Mouse (Mus musculus) liver, embryonic 12.5 days (tissue): ENCODE measurements around the gene Fbxl16. TPM values are rescaled to one million over a fixed set of nuclear protein-coding genes. Genes with fewer than 3 reads are reported as not detected.

Experiments used
- ATAC-seq: fragments of 200-750 bp; cut with Nextera tagmentation; 2 replicates; pipeline ENCODE4 v1.8.0; 2017; ENCODE audit warnings: moderate number of reproducible peaks, mild to moderate bottlenecking, moderate library complexity
- H3K27ac ChIP-seq: fragments of 300-500 bp; sonication (generic); 2 replicates; pipeline ENCODE4 v1.5.1; 2016; ENCODE audit warnings: mild to moderate bottlenecking
- H3K27me3 ChIP-seq: fragments of 300-500 bp; sonication (generic); replicated peaks from 2 replicates; pipeline ENCODE4 v1.6.1; 2016; ENCODE audit warnings: mild to moderate bottlenecking, moderate library complexity
- H3K36me3 ChIP-seq: fragments of 300-500 bp; sonication (generic); 2 replicates; pipeline ENCODE4 v1.6.1; 2016; ENCODE audit warnings: mild to moderate bottlenecking, moderate library complexity
- H3K4me1 ChIP-seq: fragments of 300-500 bp; sonication (generic); 2 replicates; pipeline ENCODE4 v1.6.1; 2016
- H3K4me2 ChIP-seq: fragments of 300-500 bp; sonication (generic); 2 replicates; pipeline ENCODE4 v1.6.1; 2016; ENCODE audit warnings: mild to moderate bottlenecking, moderate library complexity
- H3K4me3 ChIP-seq: fragments of 300-500 bp; sonication (generic); 2 replicates; pipeline ENCODE4 v1.5.1; 2016; ENCODE audit warnings: mild to moderate bottlenecking, moderate library complexity
- H3K9ac ChIP-seq: fragments of 300-500 bp; sonication (generic); 2 replicates; pipeline ENCODE4 v1.6.1; 2016; ENCODE audit warnings: mild to moderate bottlenecking, moderate library complexity
- H3K9me3 ChIP-seq: fragments of 300-500 bp; sonication (generic); replicated peaks from 2 replicates; pipeline ENCODE4 v1.6.1; 2016; ENCODE audit warnings: mild to moderate bottlenecking, moderate library complexity
- WGBS: fragments of 180-500 bp; shearing (Covaris S2); methylation state at CpG from one replicate; pipeline ENCODE4 v1.1.7; 2016; ENCODE audit not compliant: insufficient replicate concordance; 5-methylcytosine and 5-hydroxymethylcytosine counted together
- polyA plus RNA-seq: library from polyadenylated mRNA; unstranded; fragments of >200 nt; fragmentation: Nextera tagmentation; extraction: Ambion mirVana; gene quantifications from 2 replicates; pipeline ENCODE4 v1.2.1, GENCODE M21; 2016

Fbxl16 gene
- polyA plus RNA-seq, 1 experiment from 2014 or later = 0.18 TPM

- no peaks in the 10 kb centered on the region for H3K27me3 ChIP-seq
- H3K4me1 ChIP-seq = peaks cover 16% of the 10 kb centered on the region
- H3K9me3 ChIP-seq = no peaks in the 10 kb centered on the region
- H3K36me3 ChIP-seq = peaks cover 64% of the 10 kb centered on the region
- 79% methylated on average over 15 of the region's 15 CpGs for WGBS
- no peak for ATAC-seq
- no peak overlapping the region for H3K27ac ChIP-seq
- peak overlapping the region; percentile 73; the same call in 1 of the 2 replicates for H3K4me3 ChIP-seq
- peak overlapping the region; percentile 87 for H3K4me2 ChIP-seq
- peak overlapping the region; percentile 72; the same call in 1 of the 2 replicates for H3K9ac ChIP-seq
Measured at GRCm38 (mm10) chr17:25783861-25784574, 24.9 kb upstream of the Fbxl16 start.

- Histone ChIP-seq H3K36me3 (peaks cover 63% of the 10 kb centered on the region), H3K9me3 (no peaks in the 10 kb centered on the region), H3K27me3 (no peaks in the 10 kb centered on the region), H3K4me3 (peak within 1 kb of the TSS; percentile 73), H3K4me1 (peaks cover 16% of the 10 kb centered on the region), H3K27ac (peak within 1 kb of the TSS; percentile 69), H3K4me2 (peak within 1 kb of the TSS; percentile 87), H3K9ac (peak within 1 kb of the TSS; percentile 72)
- WGBS = under 1% methylated on average over 23 of the region's 23 CpGs
- ATAC-seq = peak; percentile 83
Measured at GRCm38 (mm10) chr17:25785281-25785745, 23.6 kb upstream of the Fbxl16 start, which contains the start of gene Haghl. Gene Haghl (minus strand): TSS chr17:25785673.

GRCm38 (mm10) chr17:25786280-25786679 lies 22.6 kb upstream of the Fbxl16 start, which contains the start of gene Ccdc78:
Gene Ccdc78 (plus strand): TSS chr17:25786580.
- H3K4me1 ChIP-seq = peaks cover 25% of the 10 kb centered on the region
- peak within 1 kb of the TSS; percentile 73 for H3K4me3 ChIP-seq
- no peaks in the 10 kb centered on the region for H3K9me3 ChIP-seq
- WGBS = 80% methylated on average over 3 of the region's 3 CpGs
- H3K27me3 ChIP-seq = no peaks in the 10 kb centered on the region
- H3K27ac ChIP-seq = peak within 1 kb of the TSS; percentile 69
- H3K4me2 ChIP-seq = peak within 1 kb of the TSS; percentile 87
- peaks cover 59% of the 10 kb centered on the region for H3K36me3 ChIP-seq
- ATAC-seq = no peak
- H3K9ac ChIP-seq = peak within 1 kb of the TSS; percentile 72

GRCm38 (mm10) chr17:25786781-25787504 lies 21.9 kb upstream of the Fbxl16 start:
- Histone ChIP-seq H3K4me1 (peaks cover 31% of the 10 kb centered on the region), H3K4me2 (no peak overlapping the region), H3K9ac (no peak overlapping the region), H3K27ac (no peak overlapping the region), H3K9me3 (no peaks in the 10 kb centered on the region), H3K27me3 (no peaks in the 10 kb centered on the region), H3K36me3 (peaks cover 53% of the 10 kb centered on the region), H3K4me3 (no peak overlapping the region)
- 84% methylated on average over 9 of the region's 9 CpGs for WGBS
- no peak for ATAC-seq

GRCm38 (mm10) chr17:25791320-25791842 lies 17.5 kb upstream of the Fbxl16 start:
- Histone ChIP-seq H3K4me3 (peak overlapping the region; percentile 81), H3K27me3 (no peaks in the 10 kb centered on the region), H3K4me1 (peaks cover 53% of the 10 kb centered on the region), H3K9me3 (no peaks in the 10 kb centered on the region), H3K4me2 (peak overlapping the region; percentile 80), H3K9ac (peak overlapping the region; percentile 79), H3K27ac (peak overlapping the region; percentile 93), H3K36me3 (peaks cover 44% of the 10 kb centered on the region)
- peak; percentile 24 for ATAC-seq
- WGBS = 29% methylated on average over 19 of the region's 19 CpGs

- H3K27ac ChIP-seq = peak overlapping the region; percentile 93
- H3K4me2 ChIP-seq = peak overlapping the region; percentile 80
- peaks cover 44% of the 10 kb centered on the region for H3K36me3 ChIP-seq
- no peaks in the 10 kb centered on the region for H3K27me3 ChIP-seq
- WGBS = under 1% methylated on average over 45 of the region's 45 CpGs
- H3K4me3 ChIP-seq = peak overlapping the region; percentile 81
- peak; percentile 72 for ATAC-seq
- H3K9ac ChIP-seq = peak overlapping the region; percentile 79
- H3K4me1 ChIP-seq = peaks cover 56% of the 10 kb centered on the region
- H3K9me3 ChIP-seq = no peaks in the 10 kb centered on the region
Measured at GRCm38 (mm10) chr17:25791843-25792527, 16.9 kb upstream of the Fbxl16 start.

GRCm38 (mm10) chr17:25792615-25793014 lies 16.3 kb upstream of the Fbxl16 start, which contains the start of gene Fam173a:
Gene Fam173a (minus strand): TSS chr17:25792901.
- Histone ChIP-seq H3K9ac (peak within 1 kb of the TSS; percentile 79), H3K27me3 (no peaks in the 10 kb centered on the region), H3K9me3 (no peaks in the 10 kb centered on the region), H3K27ac (peak within 1 kb of the TSS; percentile 93), H3K4me3 (peak within 1 kb of the TSS; percentile 81), H3K36me3 (peaks cover 41% of the 10 kb centered on the region), H3K4me1 (peaks cover 62% of the 10 kb centered on the region), H3K4me2 (peak within 1 kb of the TSS; percentile 80)
- WGBS = under 1% methylated on average over 14 of the region's 14 CpGs
- peak; percentile 48 for ATAC-seq

- Histone ChIP-seq H3K9me3 (no peaks in the 10 kb centered on the region), H3K9ac (no peak overlapping the region), H3K27ac (no peak overlapping the region), H3K4me3 (no peak overlapping the region), H3K36me3 (peaks cover 27% of the 10 kb centered on the region), H3K27me3 (no peaks in the 10 kb centered on the region), H3K4me1 (peaks cover 63% of the 10 kb centered on the region), H3K4me2 (no peak overlapping the region)
- ATAC-seq = no peak
- 77% methylated on average over 13 of the region's 13 CpGs for WGBS
Measured at GRCm38 (mm10) chr17:25794197-25794596, 14.7 kb upstream of the Fbxl16 start.

GRCm38 (mm10) chr17:25794998-25795397 lies 13.9 kb upstream of the Fbxl16 start:
- Histone ChIP-seq H3K27ac (no peak overlapping the region), H3K27me3 (no peaks in the 10 kb centered on the region), H3K9ac (no peak overlapping the region), H3K4me1 (peaks cover 63% of the 10 kb centered on the region), H3K9me3 (no peaks in the 10 kb centered on the region), H3K4me2 (peak overlapping the region; percentile 95; the same call in 1 of the 2 replicates), H3K36me3 (peaks cover 19% of the 10 kb centered on the region), H3K4me3 (no peak overlapping the region)
- ATAC-seq = no peak
- WGBS = 83% methylated on average over 17 of the region's 17 CpGs

GRCm38 (mm10) chr17:25795609-25796092 lies 13.2 kb upstream of the Fbxl16 start, which contains the start of gene AC134908.4:
Gene AC134908.4 (minus strand): TSS chr17:25795659.
- peak within 1 kb of the TSS; percentile 80 for H3K4me3 ChIP-seq
- 39% methylated on average over 6 of the region's 6 CpGs for WGBS
- H3K27ac ChIP-seq = 0 out of 2 replicates have a peak within 1 kb of the TSS, but pooled peaks have one; percentile 68
- H3K4me2 ChIP-seq = peak within 1 kb of the TSS; percentile 95
- peaks cover 15% of the 10 kb centered on the region for H3K36me3 ChIP-seq
- no peaks in the 10 kb centered on the region for H3K27me3 ChIP-seq
- no peaks in the 10 kb centered on the region for H3K9me3 ChIP-seq
- peak within 1 kb of the TSS; percentile 77 for H3K9ac ChIP-seq
- peaks cover 60% of the 10 kb centered on the region for H3K4me1 ChIP-seq
- no peak for ATAC-seq

GRCm38 (mm10) chr17:25796211-25796771 lies 12.6 kb upstream of the Fbxl16 start:
- WGBS = 3% methylated on average over 37 of the region's 37 CpGs
- Histone ChIP-seq H3K9ac (peak overlapping the region; percentile 77), H3K4me3 (peak overlapping the region; percentile 80), H3K4me1 (peaks cover 54% of the 10 kb centered on the region), H3K9me3 (no peaks in the 10 kb centered on the region), H3K27me3 (peaks cover 2% of the 10 kb centered on the region), H3K4me2 (peak overlapping the region; percentile 95), H3K36me3 (peaks cover 13% of the 10 kb centered on the region), H3K27ac (0 out of 2 replicates have a peak overlapping the region, but pooled peaks have one; percentile 68)
- peak; percentile 9; the same call in 1 of the 2 replicates for ATAC-seq
